Mouse (Mus musculus): Measurements from ENCODE around the gene Pcbp3. TPM values are rescaled to one million over a fixed set of nuclear protein-coding genes. Genes with fewer than 3 reads are reported as not detected.

Gene Pcbp3
- polyA plus RNA-seq, 1 experiment from 2014 or later: 19.7 TPM

Other genes starting within 250 kb of the Pcbp3 start
- 18.8 and 38.1 TPM in 2 replicates for gene Col6a1, start 235.7 kb downstream of the Pcbp3 start, polyA plus RNA-seq (2014; fragmentation: Nextera tagmentation; extraction: Ambion mirVana)
- gene Slc19a1, start 70.4 kb upstream of the Pcbp3 start, polyA plus RNA-seq (2014; fragmentation: Nextera tagmentation; extraction: Ambion mirVana): 34.1 and 40.9 TPM in 2 replicates
- 78.6 and 140 TPM in 2 replicates for gene Col18a1, start 204.7 kb upstream of the Pcbp3 start, polyA plus RNA-seq (2014; fragmentation: Nextera tagmentation; extraction: Ambion mirVana)

Measured in kidney, embryonic 14.5 days (tissue).